ENCODE assay signal across 8 mouse cellular contexts in genomic region chr14:31129326-31130235, GRCm38 (mm10). TPM values are rescaled to one million over a fixed set of nuclear protein-coding genes. Genes with fewer than 3 reads are reported as not detected.
A peak's percentile ranks its signal among the peaks of the same experiment; 100 is the strongest.
DNase-seq lines count a peak whose midpoint lies in the region; ATAC-seq and TF ChIP-seq lines count a peak whose summit lies in the region.

No protein-coding gene starts in this region.

- ATAC-seq in heart, postnatal 0 days (ENCODE audit: insufficient read depth, low read depth), result no peak
- ATAC-seq in liver, postnatal 0 days, result no peak

- H3K36me3 ChIP-seq in heart, postnatal 0 days (replicated peaks; ENCODE audit: control insufficient read depth, insufficient read depth, low read length), result peaks cover 9% of the 10 kb centered on the region; the same call in 1 of the 2 replicates
- H3K36me3 ChIP-seq in liver, postnatal 0 days (replicated peaks; ENCODE audit: insufficient read depth, low read length), result no peaks in the 10 kb centered on the region

- DNase-seq in kidney, adult 9 months, result peak; percentile 26
- no peak for DNase-seq in kidney, postnatal 14 days
- DNase-seq in heart, postnatal 0 days (ENCODE audit: low spot score), result no peak
- no peak for DNase-seq in liver, postnatal 0 days
- DNase-seq in retina, embryonic 14.5 days (ENCODE audit: low spot score), result no peak
- no peak for DNase-seq in adipocyte (ENCODE audit: low spot score)
- DNase-seq in gastrocnemius, adult 8-10 months (ENCODE audit: low spot score in 2 of 2), result no peak

- no peak for TF ChIP-seq CTCF in bone marrow macrophage, adult 2 months (IDR thresholded peaks at IDR 0.05; ENCODE audit: low read depth, low read length)
- TF ChIP-seq CTCF in heart, postnatal 0 days (IDR thresholded peaks at IDR 0.05; ENCODE audit: low read depth), result no peak
- no peak for TF ChIP-seq CTCF in liver, postnatal 0 days (IDR thresholded peaks at IDR 0.05; ENCODE audit: low read depth)

- H3K9me3 ChIP-seq in heart, postnatal 0 days (replicated peaks; ENCODE audit: control insufficient read depth, low read length), result no peaks in the 10 kb centered on the region
- no peaks in the 10 kb centered on the region for H3K9me3 ChIP-seq in liver, postnatal 0 days (ENCODE audit: low read length)

- H3K4me2 ChIP-seq in heart, postnatal 0 days (ENCODE audit: low read depth, low read length), result peak overlapping the region; percentile 55
- H3K4me2 ChIP-seq in liver, postnatal 0 days (ENCODE audit: low read depth, low read length), result peak overlapping the region; percentile 88

- peak overlapping the region; percentile 57 for H3K4me3 ChIP-seq in bone marrow macrophage, adult 2 months (ENCODE audit: insufficient read depth, low read length)
- peak overlapping the region; percentile 68 for H3K4me3 ChIP-seq in heart, postnatal 0 days (ENCODE audit: low read depth, low read length)
- peak overlapping the region; percentile 75 for H3K4me3 ChIP-seq in liver, postnatal 0 days (ENCODE audit: low read depth, low read length)

- TF ChIP-seq POLR2A in bone marrow macrophage, adult 2 months (IDR thresholded peaks at IDR 0.05; ENCODE audit: borderline replicate concordance, low read depth, low read length), result no peak

- H3K27me3 ChIP-seq in heart, postnatal 0 days (ENCODE audit: control insufficient read depth, insufficient read depth, low read length), result no peaks in the 10 kb centered on the region
- no peaks in the 10 kb centered on the region for H3K27me3 ChIP-seq in liver, postnatal 0 days (ENCODE audit: insufficient read depth, low read length)

- no peak for TF ChIP-seq EP300 in heart, postnatal 0 days (IDR thresholded peaks at IDR 0.05; ENCODE audit: low read depth)
- no peak for TF ChIP-seq EP300 in liver, postnatal 0 days (IDR thresholded peaks at IDR 0.05; ENCODE audit: low read depth)

- H3K9ac ChIP-seq in heart, postnatal 0 days (replicated peaks; ENCODE audit: low read depth, low read length), result no peak overlapping the region
- no peak overlapping the region for H3K9ac ChIP-seq in liver, postnatal 0 days (replicated peaks)

- peaks cover 36% of the 10 kb centered on the region for H3K4me1 ChIP-seq in bone marrow macrophage, adult 2 months (ENCODE audit: control insufficient read depth, insufficient read depth, low read length)
- peaks cover 58% of the 10 kb centered on the region for H3K4me1 ChIP-seq in heart, postnatal 0 days (ENCODE audit: control insufficient read depth, insufficient read depth)
- peaks cover 61% of the 10 kb centered on the region for H3K4me1 ChIP-seq in liver, postnatal 0 days (ENCODE audit: insufficient read depth)

- WGBS in heart, postnatal 0 days, result 66% methylated on average over 15 of the region's 15 CpGs
- WGBS in liver, postnatal 0 days (ENCODE audit: insufficient replicate concordance), result 56% methylated on average over 15 of the region's 15 CpGs

- H3K27ac ChIP-seq in bone marrow macrophage, adult 2 months (ENCODE audit: insufficient read depth, low read depth, low read length), result no peak overlapping the region
- H3K27ac ChIP-seq in heart, postnatal 0 days (ENCODE audit: low read depth), result peak overlapping the region; percentile 52
- no peak overlapping the region; the same call in 1 of the 2 replicates for H3K27ac ChIP-seq in liver, postnatal 0 days (ENCODE audit: low read depth)

RNA-seq across cellular contexts. Expression of gene Smim4, which starts 0.8 kb away (rescaled TPM):
- 90.6 and 95.8 TPM in 2 replicates for polyA plus RNA-seq in bone marrow macrophage, adult 2 months (2012; ENCODE audit: insufficient read depth, insufficient read length, missing spikeins)
- 12.7 and 28.8 TPM in 2 replicates for total RNA-seq in heart, postnatal 0 days (2014; rRNA removed; ENCODE audit: low replicate concordance)
- 194 and 207 TPM in 2 replicates for polyA plus RNA-seq in heart, postnatal 0 days (2015; fragmentation: Nextera tagmentation; extraction: Ambion mirVana)
- polyA plus RNA-seq in liver, postnatal 0 days (2015; fragmentation: Nextera tagmentation; extraction: Ambion mirVana), result 76.1 and 79.2 TPM in 2 replicates
- 10 to 100 TPM; 26.8 to 40.5 (median 34.1) TPM for total RNA-seq in gastrocnemius, adult 8-10 months (2022)

RNA-seq across cellular contexts. Expression of gene Nt5dc2, which starts 1.3 kb away (rescaled TPM):
- polyA plus RNA-seq in bone marrow macrophage, adult 2 months (2012; ENCODE audit: insufficient read depth, insufficient read length, missing spikeins), result 135 and 136 TPM in 2 replicates
- total RNA-seq in heart, postnatal 0 days (2014; rRNA removed; ENCODE audit: low replicate concordance), result 212 and 269 TPM in 2 replicates
- polyA plus RNA-seq in heart, postnatal 0 days (2015; fragmentation: Nextera tagmentation; extraction: Ambion mirVana), result 146 and 158 TPM in 2 replicates
- polyA plus RNA-seq in liver, postnatal 0 days (2015; fragmentation: Nextera tagmentation; extraction: Ambion mirVana), result 45.3 and 48.5 TPM in 2 replicates
- total RNA-seq in gastrocnemius, adult 8-10 months (2022), result 1 to 10 TPM in 1 of 4 experiments, under 1 TPM in 3; 0.32 to 1.1 (median 0.74) TPM

RNA-seq across cellular contexts. Expression of gene Stab1, which starts 38.9 kb away (rescaled TPM):
- 1,445 and 1,606 TPM in 2 replicates for polyA plus RNA-seq in bone marrow macrophage, adult 2 months (2012; ENCODE audit: insufficient read depth, insufficient read length, missing spikeins)
- 75.3 and 90.4 TPM in 2 replicates for total RNA-seq in heart, postnatal 0 days (2014; rRNA removed; ENCODE audit: low replicate concordance)
- polyA plus RNA-seq in heart, postnatal 0 days (2015; fragmentation: Nextera tagmentation; extraction: Ambion mirVana), result 24.0 and 25.4 TPM in 2 replicates
- polyA plus RNA-seq in liver, postnatal 0 days (2015; fragmentation: Nextera tagmentation; extraction: Ambion mirVana), result 34.7 and 42.5 TPM in 2 replicates
- total RNA-seq in gastrocnemius, adult 8-10 months (2022), result 1 to 10 TPM; 5.0 to 9.9 (median 6.0) TPM

Comparison
In these comparisons a context has a peak if more than half of its experiments do, and no peak if none do; other contexts are left out.
1. RNA of gene Stab1, which starts 38.9 kb away (polyA plus RNA-seq): 1,445 to 1,606 TPM in bone marrow macrophage, adult 2 months; 34.7 to 42.5 TPM in liver, postnatal 0 days and 24.0 to 25.4 TPM in heart, postnatal 0 days; every median in the first group is over 10 times any median in the second.
2. Peak in every context shown above with its lines, with median percentiles within 50 percentile points of each other: H3K4me3 ChIP-seq.